Mouse (Mus musculus): ENCODE data around the gene Herc3.
A peak's percentile ranks its signal among the peaks of the same experiment; 100 is the strongest.
"Not testable (repeated sequence)": the region's sequence is repeated elsewhere in the genome, so short reads cannot be mapped to it uniquely, and the experiment has no call there.

Herc3 gene

DNA sequence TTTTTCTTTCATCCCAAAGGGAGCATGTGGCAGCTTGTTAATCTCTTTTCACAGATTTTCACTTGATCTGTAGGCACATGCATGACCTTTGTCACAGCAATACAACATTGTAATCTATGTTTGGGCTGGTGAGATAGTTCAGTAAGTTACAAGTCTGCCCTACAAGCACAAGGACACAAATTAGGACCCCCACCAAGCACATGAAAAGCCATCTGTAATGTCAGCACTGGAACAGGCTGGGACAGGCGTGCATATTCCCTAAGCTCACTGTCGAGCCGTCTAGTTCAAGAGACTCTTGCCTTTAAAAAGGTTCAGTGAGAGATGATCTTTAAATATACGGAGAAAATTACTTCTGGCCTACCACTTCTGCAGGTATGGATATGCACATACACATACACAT is 28.3 kb downstream of the Herc3 start:
- DNase-seq (ENCODE audit: low read depth, low spot score) = no peak

DNA sequence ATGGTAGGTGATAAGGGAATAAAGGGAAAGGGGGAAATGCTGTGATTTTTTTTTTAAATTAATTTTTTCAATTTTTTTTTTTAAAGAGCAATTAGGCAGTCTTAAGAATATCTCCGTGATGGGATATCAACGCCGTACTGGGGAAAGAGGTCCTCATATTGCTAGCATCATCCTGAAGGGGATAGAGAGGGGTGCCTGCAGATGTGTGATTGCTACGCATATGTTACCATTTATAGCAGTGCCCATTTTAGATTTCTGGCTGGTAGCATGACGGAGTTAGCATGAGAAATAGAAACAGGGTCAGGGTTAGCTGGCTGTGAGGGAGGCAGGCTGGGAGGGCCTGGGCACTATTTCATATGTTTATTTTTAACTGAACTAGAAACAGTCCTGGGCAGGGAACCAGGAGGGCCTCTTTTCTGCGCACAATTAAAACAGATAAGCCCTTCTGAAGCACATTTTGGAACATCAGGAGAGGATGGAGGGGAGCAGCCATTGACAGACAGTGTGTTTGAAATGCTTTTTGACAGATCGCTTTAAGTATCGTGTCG is 31.3 kb downstream of the Herc3 start:
- DNase-seq (ENCODE audit: low read depth, low spot score) = peak; percentile 80

GRCm38 (mm10) chr6:58863631-58864235 is 32.5 kb downstream of the Herc3 start:
- peak; percentile 86 for DNase-seq (ENCODE audit: low read depth, low spot score)

GRCm38 (mm10) chr6:58867858-58868257 is 36.6 kb downstream of the Herc3 start:
- DNase-seq (ENCODE audit: low read depth, low spot score) = not testable (repeated sequence)

- DNase-seq (ENCODE audit: low read depth, low spot score) = peak; percentile 66
Observed at GRCm38 (mm10) chr6:58879572-58879971, 48.3 kb downstream of the Herc3 start.

- no peak for DNase-seq (ENCODE audit: low read depth, low spot score)
Observed at GRCm38 (mm10) chr6:58879987-58880386, 48.7 kb downstream of the Herc3 start.

GRCm38 (mm10) chr6:58880861-58881260 is 49.6 kb downstream of the Herc3 start:
- no peak for DNase-seq (ENCODE audit: low read depth, low spot score)

DNA sequence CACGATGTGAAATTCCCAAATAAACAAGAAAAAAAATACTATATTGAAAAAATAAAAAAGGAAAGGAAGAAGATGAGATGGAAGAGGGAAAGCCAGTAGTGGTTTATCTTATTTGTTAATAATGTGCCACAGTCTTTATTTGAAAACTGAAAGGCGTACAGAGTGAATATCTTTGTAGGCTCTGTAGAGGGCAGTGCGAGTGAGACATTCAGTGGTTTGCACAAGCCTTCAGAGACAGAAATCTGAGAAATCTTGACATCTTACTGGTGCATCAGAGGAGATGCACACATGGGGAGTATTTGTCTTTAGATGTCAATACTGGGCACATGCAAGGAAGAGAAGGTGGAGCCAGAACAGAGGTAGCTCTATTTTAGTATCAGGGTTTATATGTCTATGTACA is 50.1 kb downstream of the Herc3 start:
- DNase-seq (ENCODE audit: low read depth, low spot score) = peak; percentile 53

DNA sequence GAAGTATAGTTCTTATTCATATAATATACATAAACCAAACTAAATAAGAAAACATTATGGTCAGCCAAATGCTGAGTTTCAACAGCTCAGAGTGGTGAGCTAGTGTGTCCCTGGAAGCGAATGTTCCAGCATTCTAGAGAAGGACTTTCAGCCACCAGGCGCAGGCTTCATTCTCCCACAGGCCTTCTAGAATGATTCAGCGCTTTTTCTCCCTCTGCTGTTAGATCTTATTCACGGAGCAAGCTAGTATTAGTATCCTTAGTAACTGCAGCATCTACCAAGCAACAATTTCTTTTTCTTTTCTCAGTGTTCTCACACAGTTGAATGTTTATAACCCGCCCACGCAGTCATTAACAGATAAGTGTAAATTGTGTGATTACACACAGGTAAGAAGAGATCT is 51.0 kb downstream of the Herc3 start:
- peak; percentile 81 for DNase-seq (ENCODE audit: low read depth, low spot score)

DNA sequence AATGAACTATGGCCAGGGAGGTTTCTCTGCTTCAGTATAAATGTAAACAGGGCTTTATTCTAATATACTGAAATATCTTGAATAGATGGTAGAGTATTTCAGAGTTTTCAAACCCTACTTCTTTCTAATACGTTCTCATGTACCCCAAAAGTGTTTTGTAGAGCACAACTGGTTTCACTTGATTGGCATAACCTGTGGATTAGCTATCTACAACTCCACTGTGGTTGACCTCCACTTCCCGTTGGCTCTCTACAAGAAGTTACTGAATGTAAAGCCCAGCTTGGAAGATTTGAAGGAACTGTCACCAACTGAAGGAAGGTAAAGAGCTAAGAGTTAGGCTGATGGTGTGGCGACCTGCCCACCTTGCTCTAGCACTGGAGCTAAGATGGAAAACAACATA is 58.7 kb downstream of the Herc3 start:
- DNase-seq (ENCODE audit: low read depth, low spot score) = no peak

DNA sequence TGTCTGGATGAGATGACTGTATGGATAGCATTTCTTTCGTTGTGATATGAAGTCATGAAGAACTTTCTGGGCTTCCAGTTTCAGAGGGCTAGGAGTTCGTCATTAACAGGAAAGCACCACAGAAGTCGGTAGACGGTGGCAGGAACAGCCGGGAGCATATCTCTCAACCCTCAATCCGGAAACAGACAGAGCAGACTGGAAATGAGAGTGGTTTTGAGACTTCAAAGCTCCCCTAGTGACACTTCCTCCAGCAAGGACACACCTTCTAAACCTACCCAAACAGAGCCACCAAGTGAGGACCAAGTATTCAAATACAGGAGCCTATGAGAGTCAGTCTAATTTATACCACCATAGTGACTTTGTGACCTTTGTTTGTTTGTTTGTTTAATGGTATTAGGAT is 62.0 kb downstream of the Herc3 start:
- DNase-seq (ENCODE audit: low read depth, low spot score) = no peak

GRCm38 (mm10) chr6:58894994-58895393 is 63.7 kb downstream of the Herc3 start:
- DNase-seq (ENCODE audit: low read depth, low spot score) = peak; percentile 53

DNA sequence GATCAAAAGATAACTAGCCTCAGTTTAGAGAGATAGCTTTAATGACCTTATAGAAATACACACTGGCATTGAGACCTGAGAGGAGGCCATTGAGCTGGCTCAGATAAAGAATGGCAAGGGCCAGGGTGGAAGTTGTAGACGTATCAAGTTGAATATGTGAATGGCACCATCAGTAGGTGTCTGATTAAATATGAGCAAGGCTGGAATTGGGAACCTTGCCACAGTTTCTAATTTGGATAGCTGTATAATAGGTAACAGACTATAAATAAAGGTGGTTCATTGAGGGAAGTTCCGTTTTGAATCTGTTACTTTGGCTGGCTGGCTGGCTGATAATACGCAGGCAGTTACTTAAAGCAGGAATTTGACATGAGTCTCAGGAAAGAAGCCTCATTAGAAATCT is 65.4 kb downstream of the Herc3 start:
- DNase-seq (ENCODE audit: low read depth, low spot score) = peak; percentile 62

DNA sequence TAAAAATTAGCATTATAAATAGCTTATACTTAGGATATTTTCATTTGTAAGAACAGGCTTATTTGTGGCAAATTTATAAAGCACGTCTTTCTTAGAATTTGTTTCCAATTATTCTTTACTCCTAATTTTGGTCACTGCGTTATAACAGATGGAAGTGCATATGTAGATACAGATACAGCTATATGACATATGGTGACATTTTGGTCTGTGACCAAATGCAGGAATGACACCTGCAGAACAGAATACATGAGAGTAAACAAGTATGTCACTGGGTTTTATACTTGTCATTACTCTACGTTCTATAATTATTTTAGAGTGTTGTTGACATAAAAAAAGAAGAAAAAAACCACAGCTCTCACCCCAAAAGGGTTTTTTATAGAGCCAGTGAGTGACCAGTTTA is 67.8 kb downstream of the Herc3 start:
- peak; percentile 86 for DNase-seq (ENCODE audit: low read depth, low spot score)

DNA sequence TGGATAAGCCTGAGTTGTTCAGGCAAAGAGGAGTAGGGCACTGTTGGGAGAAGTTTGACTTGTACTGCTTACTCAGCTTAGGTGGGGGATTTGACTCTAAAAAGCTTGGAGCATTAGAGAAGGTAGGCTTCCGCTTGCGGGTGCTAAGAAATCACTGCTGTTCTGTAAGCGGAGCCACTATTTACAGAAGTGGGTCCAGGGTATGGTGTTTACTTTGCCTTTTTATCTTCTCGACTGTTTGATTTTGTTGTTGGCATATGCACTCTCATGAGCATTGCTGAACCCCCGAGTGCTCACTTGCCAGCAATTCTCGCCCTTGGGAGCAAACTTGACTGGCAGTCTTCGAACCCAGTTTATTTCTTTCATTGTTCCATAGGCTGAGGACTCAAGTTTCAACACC is 69.3 kb downstream of the Herc3 start:
- no peak for DNase-seq (ENCODE audit: low read depth, low spot score)

DNA sequence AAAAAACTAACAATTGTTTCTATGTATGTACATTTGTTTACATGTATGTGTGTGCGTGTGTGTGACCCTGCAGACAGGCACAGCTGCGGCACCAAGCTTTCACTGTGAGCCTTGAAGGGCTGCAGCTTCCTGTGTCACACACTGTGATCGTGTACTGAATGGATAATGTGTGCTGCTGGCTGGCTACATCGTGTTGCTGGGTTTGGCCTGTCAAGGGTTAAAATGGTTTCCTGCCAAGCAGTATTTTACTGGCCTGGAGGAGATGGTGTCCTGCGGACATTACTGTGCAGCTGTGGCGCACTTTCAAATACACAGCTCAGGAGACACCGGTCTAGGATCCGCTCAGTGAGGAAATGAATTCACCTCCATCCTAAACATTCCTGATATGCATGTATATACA is 71.9 kb downstream of the Herc3 start:
- DNase-seq (ENCODE audit: low read depth, low spot score) = peak; percentile 81

GRCm38 (mm10) chr6:58904551-58904950 is 73.3 kb downstream of the Herc3 start:
- peak; percentile 70 for DNase-seq (ENCODE audit: low read depth, low spot score)

DNA sequence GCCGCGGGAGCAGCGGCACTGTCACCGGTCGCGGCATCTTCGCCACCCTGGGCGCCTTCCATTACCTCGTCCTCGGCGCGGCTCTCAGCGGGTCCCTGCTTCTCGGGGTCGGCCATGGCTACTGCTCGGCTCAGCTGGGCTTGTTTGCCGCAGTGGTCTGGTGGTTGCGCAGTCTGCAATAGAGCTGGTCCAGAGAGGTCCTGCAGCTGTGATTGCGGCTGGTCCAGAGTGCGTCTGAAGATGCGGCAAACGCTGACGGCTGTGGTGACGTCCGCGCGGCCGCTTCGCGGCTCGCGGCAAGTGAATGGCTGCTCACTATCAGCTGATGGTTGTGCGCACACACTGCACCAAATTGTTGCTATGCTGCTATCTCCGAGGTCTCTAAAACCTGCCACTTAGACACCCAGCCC is 75.6 kb downstream of the Herc3 start, which contains the start of gene Nap1l5:
Nap1l5 (minus strand) TSS at position 225 of the 410 bp plus-strand sequence.
- DNase-seq (ENCODE audit: low read depth, low spot score) = peak; percentile 97

GRCm38 (mm10) chr6:58907336-58907735 is 76.1 kb downstream of the Herc3 start:
- DNase-seq (ENCODE audit: low read depth, low spot score) = no peak

- no peak for DNase-seq (ENCODE audit: low read depth, low spot score)
Observed at GRCm38 (mm10) chr6:58907791-58908190, 76.5 kb downstream of the Herc3 start.

DNA sequence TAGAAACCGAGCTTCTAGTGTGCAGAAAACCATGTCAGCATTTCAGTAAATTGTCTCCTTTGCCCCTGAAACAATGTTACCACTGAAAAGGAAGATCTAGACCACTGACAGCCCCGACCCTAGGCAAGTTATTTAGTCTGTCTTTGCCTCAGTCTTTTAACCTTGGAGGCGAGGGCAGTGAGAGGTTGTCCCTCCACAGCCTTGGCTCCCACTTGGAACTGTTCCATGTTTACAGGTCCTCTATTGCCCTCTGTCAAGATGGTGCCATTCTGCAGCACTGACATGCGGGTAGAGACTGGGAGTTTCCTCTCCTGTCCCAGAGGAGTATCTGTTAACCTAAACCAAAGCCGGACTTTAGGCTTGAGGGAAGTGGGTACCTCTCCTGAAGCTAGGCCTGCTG is 81.6 kb downstream of the Herc3 start:
- DNase-seq (ENCODE audit: low read depth, low spot score) = no peak

GRCm38 (mm10) chr6:58913551-58913950 is 82.3 kb downstream of the Herc3 start:
- DNase-seq (ENCODE audit: low read depth, low spot score) = no peak

GRCm38 (mm10) chr6:58913971-58914370 is 82.7 kb downstream of the Herc3 start:
- DNase-seq (ENCODE audit: low read depth, low spot score) = peak; percentile 52

- no peak for DNase-seq (ENCODE audit: low read depth, low spot score)
Observed at GRCm38 (mm10) chr6:58916498-58916897, 85.2 kb downstream of the Herc3 start.
